Mouse (Mus musculus) hematopoietic stem cell, adult 5-6 weeks (primary cell): ENCODE data around the gene Eppin. TPM values are rescaled to one million over a fixed set of nuclear protein-coding genes. Genes with fewer than 3 reads are reported as not detected.

ENCODE experiments used
- ATAC-seq, 2 experiments: fragments of 125-278 bp in 1 of 2; replicated peaks in 1 of 2; 2 replicates each; pipeline ENCODE4 v1.8.0; 2016 to 2017; ENCODE audit warnings: inconsistent platforms in 2 of 2, mild to moderate bottlenecking in 2 of 2, moderate number of reproducible peaks in 2 of 2, low read depth in 1 of 2, moderate TSS enrichment in 1 of 2; ENCODE audit not compliant: low FRiP score in 2 of 2, poor library complexity in 2 of 2, severe bottlenecking in 2 of 2, insufficient read depth in 1 of 2, low TSS enrichment in 1 of 2
- total RNA-seq: library from RNA; stranded (forward); fragments of 172-1452, 232-1000 nt; gene quantifications from 2 replicates; pipeline ENCODE4 v1.2.3, GENCODE M21; 2017

Gene Eppin
- total RNA-seq, 1 experiment from 2014 or later, result not detected

GRCm38 (mm10) chr2:164564346-164564745 lies 29.0 kb downstream of the Eppin start:
- ATAC-seq, result no peak

- peak; percentile 43 to 60 for ATAC-seq
Measured at GRCm38 (mm10) chr2:164563339-164564038, 29.9 kb downstream of the Eppin start.

- no peak for ATAC-seq
Measured at GRCm38 (mm10) chr2:164562391-164563188, 30.8 kb downstream of the Eppin start, which contains the start of gene Wfdc2. Gene Wfdc2 (plus strand): TSS chr2:164562413.

GRCm38 (mm10) chr2:164560106-164560505 lies 33.3 kb downstream of the Eppin start:
- no peak for ATAC-seq

- ATAC-seq, result peak; percentile 37 to 50; a peak in 3 of 4 replicates
Measured at GRCm38 (mm10) chr2:164558991-164559645, 34.3 kb downstream of the Eppin start.

GRCm38 (mm10) chr2:164558426-164558825 lies 35.0 kb downstream of the Eppin start:
- ATAC-seq, result no peak

GRCm38 (mm10) chr2:164551502-164551901 lies 41.9 kb downstream of the Eppin start:
- no peak for ATAC-seq

GRCm38 (mm10) chr2:164550895-164551269 lies 42.5 kb downstream of the Eppin start:
- 0 out of 4 replicates have a peak, but pooled peaks of 1 of the 2 experiments have one; percentile 17 for ATAC-seq

- no peak for ATAC-seq
Measured at GRCm38 (mm10) chr2:164549963-164550894, 43.2 kb downstream of the Eppin start.

GRCm38 (mm10) chr2:164549338-164549737 lies 44.1 kb downstream of the Eppin start:
- ATAC-seq, result no peak

GRCm38 (mm10) chr2:164544454-164545097 lies 48.8 kb downstream of the Eppin start:
- peak; percentile 93 to 96 for ATAC-seq

- no peak for ATAC-seq
Measured at GRCm38 (mm10) chr2:164543745-164544144, 49.6 kb downstream of the Eppin start.

GRCm38 (mm10) chr2:164542598-164542997 lies 50.8 kb downstream of the Eppin start:
- ATAC-seq, result no peak

GRCm38 (mm10) chr2:164542132-164542531 lies 51.3 kb downstream of the Eppin start:
- ATAC-seq, result no peak

- peak in 1 of 2 experiments; percentile 33; a peak in 1 of 4 replicates for ATAC-seq
Measured at GRCm38 (mm10) chr2:164540652-164541427, 52.6 kb downstream of the Eppin start.
